Mouse (Mus musculus) thymus, adult 2 months (tissue): ENCODE measurements around the gene Tbc1d2. TPM values are rescaled to one million over a fixed set of nuclear protein-coding genes. Genes with fewer than 3 reads are reported as not detected.
A peak's percentile ranks its signal among the peaks of the same experiment; 100 is the strongest.

Source experiments
- DNase-seq: peaks from one replicate; pipeline ENCODE4 v3.0.0; 2021
- H3K27ac ChIP-seq: fragments of 200-500 bp; 2 replicates; pipeline ENCODE4 v1.5.1; 2012; ENCODE audit warnings: low read length, control low read depth; ENCODE audit not compliant: control insufficient read depth, insufficient read depth
- H3K27me3 ChIP-seq: fragments of 200-500 bp; 2 replicates; pipeline ENCODE4 v1.6.1; 2012; ENCODE audit warnings: mild to moderate bottlenecking, low read length, moderate library complexity, mixed read lengths; ENCODE audit not compliant: control insufficient read depth, insufficient read depth
- H3K36me3 ChIP-seq: fragments of 200-500 bp; 2 replicates; pipeline ENCODE4 v1.6.1; 2012; ENCODE audit warnings: mild to moderate bottlenecking, low read length, moderate library complexity; ENCODE audit not compliant: control insufficient read depth, insufficient read depth
- H3K4me1 ChIP-seq: fragments of 200-500 bp; replicated peaks from 2 replicates; pipeline ENCODE4 v1.6.1; 2012; ENCODE audit warnings: low read length; ENCODE audit not compliant: control insufficient read depth, insufficient read depth
- H3K4me3 ChIP-seq: fragments of 200-500 bp; 2 replicates; pipeline ENCODE4 v1.5.1; 2012; ENCODE audit warnings: mild to moderate bottlenecking, low read length, control low read depth, moderate library complexity; ENCODE audit not compliant: control insufficient read depth, insufficient read depth
- CTCF ChIP-seq: fragments of 200-500 bp; IDR thresholded peaks from 2 replicates; pipeline ENCODE4 v1.5.1; 2012; ENCODE audit warnings: mild to moderate bottlenecking, control low read depth, low read length, moderate library complexity, borderline replicate concordance; ENCODE audit not compliant: control insufficient read depth, poor library complexity, insufficient read depth; ENCODE audit errors: extremely low read depth
- POLR2A ChIP-seq: fragments of 200-500 bp; IDR thresholded peaks from 2 replicates; pipeline ENCODE4 v1.6.1; 2012; ENCODE audit warnings: mild to moderate bottlenecking, low read length, control low read depth, moderate library complexity; ENCODE audit not compliant: control insufficient read depth, poor library complexity, insufficient read depth; ENCODE audit errors: extremely low read depth
- WGBS: fragments of 180-500 bp; shearing (Covaris S2); methylation state at CpG from one replicate; pipeline ENCODE4 v1.1.7; 2018; 5-methylcytosine and 5-hydroxymethylcytosine counted together
- polyA plus RNA-seq: library from polyadenylated mRNA; depleted of rRNA; stranded (reverse); fragments of >200 nt; gene quantifications from 2 replicates; pipeline ENCODE4 v1.2.3, GENCODE M21; 2012

Gene Tbc1d2
- polyA plus RNA-seq, 1 experiment, result 2.0 TPM

DNA sequence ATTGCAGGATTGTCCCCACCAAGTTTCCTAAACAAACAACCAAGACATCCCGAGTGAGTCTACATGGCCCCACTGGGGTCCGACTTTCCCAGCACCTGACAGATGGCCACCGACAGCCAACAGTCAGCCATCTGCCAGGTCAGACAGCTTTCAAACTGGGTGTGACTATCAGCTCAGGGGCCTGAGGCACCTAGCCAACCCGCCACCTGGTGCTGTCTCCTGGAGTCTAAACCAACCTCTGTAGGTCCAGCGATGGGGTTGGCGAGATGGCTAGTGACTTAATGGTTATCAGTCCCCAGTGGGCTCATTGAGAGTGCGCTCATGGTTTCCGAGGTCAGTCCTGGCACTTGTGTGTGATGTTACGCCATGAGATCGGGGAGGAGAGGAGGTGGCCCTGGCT, 24.9 kb downstream of the Tbc1d2 start:
- Histone ChIP-seq H3K4me1 (no peaks in the 10 kb centered on the region; the same call in 1 of the 2 replicates), H3K36me3 (no peaks in the 10 kb centered on the region), H3K27ac (no peak overlapping the region), H3K27me3 (no peaks in the 10 kb centered on the region), H3K4me3 (no peak overlapping the region)
- WGBS, result 93% methylated on average over 10 of the region's 10 CpGs
- no peak for DNase-seq
- TF ChIP-seq CTCF, result no peak
- no peak for TF ChIP-seq POLR2A

GRCm38 (mm10) chr4:46623007-46623406, 27.0 kb downstream of the Tbc1d2 start:
- TF ChIP-seq POLR2A, result no peak
- no peak for TF ChIP-seq CTCF
- no peak for DNase-seq
- H3K4me3 ChIP-seq, result no peak overlapping the region
- no peaks in the 10 kb centered on the region for H3K36me3 ChIP-seq
- 93% methylated on average over 5 of the region's 5 CpGs for WGBS
- no peaks in the 10 kb centered on the region for H3K27me3 ChIP-seq
- H3K27ac ChIP-seq, result no peak overlapping the region
- peaks cover 7% of the 10 kb centered on the region for H3K4me1 ChIP-seq

DNA sequence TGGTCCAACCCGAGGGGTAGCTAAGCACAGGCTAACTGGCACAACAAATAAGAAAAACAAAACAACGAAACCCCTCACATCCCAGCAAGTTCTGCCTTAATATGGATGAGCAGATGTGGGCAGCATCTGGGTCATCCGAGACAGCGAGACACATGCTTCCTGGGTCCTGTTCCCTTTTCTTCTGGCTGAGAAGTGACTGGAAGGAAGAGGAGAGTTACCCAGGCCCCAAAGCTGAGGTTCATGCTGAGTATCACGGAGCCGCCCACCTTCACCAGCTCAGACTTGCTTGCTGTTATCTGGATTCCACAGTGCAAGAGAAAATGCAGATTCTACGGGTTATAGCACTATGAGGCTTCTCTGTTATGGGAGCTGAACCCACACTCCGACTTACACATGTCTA, 29.1 kb downstream of the Tbc1d2 start:
- Histone ChIP-seq H3K27me3 (no peaks in the 10 kb centered on the region), H3K4me1 (peaks cover 7% of the 10 kb centered on the region), H3K27ac (no peak overlapping the region), H3K36me3 (no peaks in the 10 kb centered on the region), H3K4me3 (no peak overlapping the region)
- 95% methylated on average over 8 of the region's 8 CpGs for WGBS
- TF ChIP-seq POLR2A (no peak), CTCF (no peak)
- no peak for DNase-seq

GRCm38 (mm10) chr4:46620330-46620729, 29.7 kb downstream of the Tbc1d2 start:
- Histone ChIP-seq H3K27me3 (no peaks in the 10 kb centered on the region), H3K27ac (no peak overlapping the region), H3K4me3 (no peak overlapping the region), H3K36me3 (no peaks in the 10 kb centered on the region), H3K4me1 (peaks cover 7% of the 10 kb centered on the region)
- TF ChIP-seq CTCF (no peak), POLR2A (no peak)
- no peak for DNase-seq
- WGBS, result 89% methylated on average over 23 of the region's 23 CpGs

GRCm38 (mm10) chr4:46618196-46618817, 31.7 kb downstream of the Tbc1d2 start:
- no peaks in the 10 kb centered on the region for H3K36me3 ChIP-seq
- H3K4me1 ChIP-seq, result peaks cover 16% of the 10 kb centered on the region
- TF ChIP-seq POLR2A, result no peak
- TF ChIP-seq CTCF, result peak; percentile 70; the same call in 1 of the 2 replicates
- H3K27ac ChIP-seq, result no peak overlapping the region
- H3K27me3 ChIP-seq, result no peaks in the 10 kb centered on the region
- whole genome bisulfite sequencing, result 37% methylated on average over 11 of the region's 11 CpGs
- H3K4me3 ChIP-seq, result no peak overlapping the region
- DNase-seq, result peak; percentile 37

DNA sequence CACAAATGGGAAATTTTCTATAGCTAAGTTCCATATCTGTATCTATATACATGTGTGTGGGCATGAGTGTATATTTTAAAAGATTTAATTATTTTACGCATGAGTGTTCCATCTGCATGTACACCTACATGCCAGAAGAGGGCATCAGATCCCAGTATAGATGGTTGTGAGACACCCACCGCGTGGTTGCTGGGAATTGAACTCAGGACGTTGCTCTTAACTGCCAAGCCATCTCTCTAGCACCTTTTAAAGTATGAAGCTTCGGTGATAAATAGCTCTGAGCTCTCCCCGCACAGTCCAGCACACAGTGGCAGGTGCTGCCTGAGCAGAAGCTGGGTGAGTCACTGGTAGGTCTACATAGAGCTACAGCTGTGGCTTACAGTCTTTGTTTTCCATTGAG, 32.6 kb downstream of the Tbc1d2 start:
- 74% methylated on average over 6 of the region's 6 CpGs for WGBS
- no peak for DNase-seq
- TF ChIP-seq CTCF, result no peak
- Histone ChIP-seq H3K36me3 (no peaks in the 10 kb centered on the region), H3K27ac (no peak overlapping the region), H3K4me3 (no peak overlapping the region), H3K4me1 (peaks cover 16% of the 10 kb centered on the region), H3K27me3 (no peaks in the 10 kb centered on the region)

- Histone ChIP-seq H3K27me3 (no peaks in the 10 kb centered on the region), H3K36me3 (no peaks in the 10 kb centered on the region), H3K27ac (no peak overlapping the region), H3K4me1 (peaks cover 16% of the 10 kb centered on the region), H3K4me3 (no peak overlapping the region)
- TF ChIP-seq CTCF (no peak), POLR2A (no peak; the same call in 1 of the 2 replicates)
- 17% methylated on average over 9 of the region's 9 CpGs for WGBS
- DNase-seq, result no peak
Observed at GRCm38 (mm10) chr4:46614641-46615040, 35.4 kb downstream of the Tbc1d2 start.
